Mouse (Mus musculus) heart, postnatal 0 days (tissue): ENCODE data around the gene Cgnl1.

Experiments used
- CTCF ChIP-seq: IDR thresholded peaks from 2 replicates; pipeline ENCODE4 v1.5.1; 2016; ENCODE audit warnings: antibody characterized with exemption, control low read depth, low read depth
- EP300 ChIP-seq: IDR thresholded peaks from 2 replicates; pipeline ENCODE4 v1.6.1; 2016; ENCODE audit warnings: antibody characterized with exemption, low read depth

GRCm38 (mm10) chr9:71770484-71770883 is 918 bp downstream of the Cgnl1 start:
- TF ChIP-seq CTCF (peak; percentile 21), EP300 (no peak)
